Mouse (Mus musculus) CH12.LX (cell line): ENCODE measurements around the gene Gm10985.

Experiments
- CTCF ChIP-seq, 2 experiments: IDR thresholded peaks in 1 of 2; conservative IDR thresholded peaks in 1 of 2; 2 replicates each; pipeline ENCODE4 v1.5.1; 2011 to 2012; ENCODE audit warnings: low read depth in 2 of 2, low read length in 2 of 2, improper control_type of control experiment in 1 of 2, inconsistent platforms in 1 of 2, mild to moderate bottlenecking in 1 of 2, moderate library complexity in 1 of 2
- ELF1 ChIP-seq: IDR thresholded peaks from 2 replicates; pipeline ENCODE4 v1.6.1; 2014; ENCODE audit warnings: low read depth, mild to moderate bottlenecking, inconsistent platforms, low read length, improper control_type of control experiment
- ETS1 ChIP-seq: conservative IDR thresholded peaks from 2 replicates; pipeline ENCODE4 v1.6.1; 2012; ENCODE audit warnings: low read depth, mild to moderate bottlenecking, inconsistent platforms, low read length, improper control_type of control experiment, moderate library complexity
- KAT2A ChIP-seq: IDR thresholded peaks from 2 replicates; pipeline ENCODE4 v1.6.1; 2012; ENCODE audit warnings: low read length, improper control_type of control experiment, inconsistent platforms; ENCODE audit not compliant: insufficient replicate concordance
- MAZ ChIP-seq: IDR thresholded peaks from 2 replicates; pipeline ENCODE4 v1.6.1; 2012; ENCODE audit warnings: low read depth, mild to moderate bottlenecking, inconsistent platforms, low read length, improper control_type of control experiment, moderate library complexity
- RCOR1 ChIP-seq: conservative IDR thresholded peaks from 2 replicates; pipeline ENCODE4 v1.6.1; 2012; ENCODE audit warnings: low read depth, mild to moderate bottlenecking, inconsistent platforms, low read length, improper control_type of control experiment

GRCm38 (mm10) chr3:53834238-53834637 is 10.6 kb upstream of the Gm10985 start:
- TF ChIP-seq CTCF (conservative IDR thresholded peaks at IDR 0.05 in 1 of 2, IDR thresholded peaks at IDR 0.05 in 1 of 2; ENCODE audit: low read depth in 2 of 2, low read length in 2 of 2): no peak
- TF ChIP-seq ETS1: no peak
- no peak for TF ChIP-seq KAT2A
- TF ChIP-seq MAZ: no peak
- TF ChIP-seq RCOR1: no peak
- no peak for TF ChIP-seq ELF1
